Mouse (Mus musculus): ENCODE measurements around the gene Otulinl. TPM values are rescaled to one million over a fixed set of nuclear protein-coding genes. Genes with fewer than 3 reads are reported as not detected.

The Otulinl gene
- polyA plus RNA-seq, 1 experiment from 2014 or later: 16.2 TPM

DNA sequence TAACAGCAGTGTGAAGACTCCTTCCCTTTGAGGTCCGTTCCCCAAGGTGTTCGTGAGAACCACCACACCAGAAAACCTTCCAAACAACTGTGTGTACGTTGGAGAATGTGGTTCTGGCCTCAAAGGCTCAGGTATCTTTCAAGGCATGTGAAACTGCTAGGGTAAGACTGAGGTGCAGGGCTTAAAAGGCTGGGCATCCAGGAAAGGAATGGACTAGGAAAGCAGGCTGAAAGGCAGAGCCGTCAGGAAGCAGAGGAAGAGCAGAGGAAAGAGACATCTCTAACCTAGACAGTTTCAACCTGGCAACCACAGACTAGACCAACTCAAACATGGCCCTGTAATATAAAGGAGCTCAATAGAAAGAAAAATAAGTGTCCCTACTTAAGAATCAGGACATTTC is 52.3 kb downstream of the Otulinl start:
- no peak overlapping the region for H3K4me3 ChIP-seq (ENCODE audit: low read length)
- 88% methylated on average over 4 of the region's 4 CpGs for WGBS
- no peaks in the 10 kb centered on the region for H3K9me3 ChIP-seq (ENCODE audit: control insufficient read depth, low read length)
- no peaks in the 10 kb centered on the region for H3K27me3 ChIP-seq (replicated peaks; ENCODE audit: control insufficient read depth, insufficient read depth, low read length)
- H3K36me3 ChIP-seq (ENCODE audit: control insufficient read depth, insufficient read depth, low read length): no peaks in the 10 kb centered on the region
- peaks cover 13% of the 10 kb centered on the region for H3K4me1 ChIP-seq (ENCODE audit: control insufficient read depth, insufficient read depth, low read depth, low read length)
- peak overlapping the region; percentile 65; the same call in 1 of the 2 replicates for H3K4me2 ChIP-seq (ENCODE audit: low read length)
- H3K27ac ChIP-seq (ENCODE audit: low read depth, low read length): no peak overlapping the region
- ATAC-seq: no peak
- no peak overlapping the region; the same call in 1 of the 2 replicates for H3K9ac ChIP-seq (ENCODE audit: low read depth, low read length)

DNA sequence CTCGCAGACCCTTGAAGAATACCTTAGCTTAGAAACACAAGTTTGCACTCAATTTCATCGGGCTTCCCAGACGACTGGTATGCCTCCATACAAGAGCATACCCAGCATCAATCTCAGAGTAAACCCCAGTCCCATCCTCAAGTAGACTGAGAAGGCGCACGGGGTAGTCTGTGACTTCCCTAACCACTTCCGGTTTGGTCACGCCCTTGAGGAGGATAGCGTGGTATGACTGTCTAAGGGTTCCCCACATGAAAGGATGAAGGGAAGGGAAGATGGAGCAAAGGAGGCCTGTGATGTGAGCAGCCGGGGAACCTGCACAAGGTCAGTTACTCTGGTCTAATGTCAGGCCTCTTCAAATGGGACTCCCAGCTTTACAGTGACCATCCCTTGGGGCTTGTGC is 53.6 kb downstream of the Otulinl start:
- Histone ChIP-seq H3K4me1 (ENCODE audit: control insufficient read depth, insufficient read depth, low read depth, low read length) (peaks cover 13% of the 10 kb centered on the region), H3K4me2 (ENCODE audit: low read length) (no peak overlapping the region), H3K27ac (ENCODE audit: low read depth, low read length) (no peak overlapping the region), H3K9ac (ENCODE audit: low read depth, low read length) (no peak overlapping the region), H3K4me3 (ENCODE audit: low read length) (no peak overlapping the region), H3K36me3 (ENCODE audit: control insufficient read depth, insufficient read depth, low read length) (peaks cover 6% of the 10 kb centered on the region; the same call in 1 of the 2 replicates), H3K27me3 (replicated peaks; ENCODE audit: control insufficient read depth, insufficient read depth, low read length) (no peaks in the 10 kb centered on the region), H3K9me3 (ENCODE audit: control insufficient read depth, low read length) (no peaks in the 10 kb centered on the region)
- WGBS: 92% methylated on average over 9 of the region's 9 CpGs
- no peak for ATAC-seq

DNA sequence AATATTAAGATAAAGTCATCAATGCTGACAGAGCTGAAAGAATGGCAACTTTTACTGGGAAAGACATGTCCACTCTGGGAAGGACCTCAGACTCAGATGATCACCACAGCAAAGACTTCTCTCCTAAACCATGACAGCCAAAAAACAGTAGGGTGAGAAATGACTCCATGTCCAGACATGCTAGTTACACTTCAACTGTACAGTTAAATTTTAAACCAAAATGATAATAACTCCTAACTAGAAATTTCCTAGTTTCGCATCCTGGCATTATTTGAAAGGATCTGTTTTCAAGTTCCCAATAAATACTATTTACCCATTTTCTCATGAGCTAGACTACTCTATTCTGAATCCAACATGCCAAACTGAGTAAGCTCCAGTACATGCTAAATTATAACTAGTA is 55.1 kb downstream of the Otulinl start:
- no peak overlapping the region for H3K4me2 ChIP-seq (ENCODE audit: low read length)
- peaks cover 13% of the 10 kb centered on the region for H3K4me1 ChIP-seq (ENCODE audit: control insufficient read depth, insufficient read depth, low read depth, low read length)
- no peaks in the 10 kb centered on the region for H3K27me3 ChIP-seq (replicated peaks; ENCODE audit: control insufficient read depth, insufficient read depth, low read length)
- H3K4me3 ChIP-seq (ENCODE audit: low read length): no peak overlapping the region
- no peaks in the 10 kb centered on the region for H3K9me3 ChIP-seq (ENCODE audit: control insufficient read depth, low read length)
- H3K27ac ChIP-seq (ENCODE audit: low read depth, low read length): no peak overlapping the region
- WGBS: 98% methylated on average over 1 of the region's 1 CpGs
- H3K9ac ChIP-seq (ENCODE audit: low read depth, low read length): no peak overlapping the region
- H3K36me3 ChIP-seq (ENCODE audit: control insufficient read depth, insufficient read depth, low read length): peaks cover 6% of the 10 kb centered on the region; the same call in 1 of the 2 replicates
- ATAC-seq: no peak

DNA sequence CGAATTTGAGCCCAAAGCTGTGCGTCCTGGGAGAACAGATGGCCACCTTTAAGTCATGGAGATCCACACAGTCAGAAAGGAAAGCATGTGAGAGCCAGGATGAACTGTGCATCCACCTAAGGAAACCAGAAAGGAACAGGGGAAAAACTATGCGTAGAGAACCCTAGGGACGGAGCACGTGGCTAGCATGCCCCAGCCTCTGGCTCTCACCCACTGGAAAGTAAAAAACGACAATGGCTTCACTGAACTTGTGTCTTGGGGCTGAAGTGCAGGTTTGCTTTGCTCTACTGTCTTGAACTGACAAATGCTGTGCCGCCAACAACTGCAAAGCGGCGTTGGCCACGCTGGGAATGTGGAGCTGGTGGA is 55.5 kb downstream of the Otulinl start:
- WGBS: 84% methylated on average over 10 of the region's 10 CpGs
- H3K4me1 ChIP-seq (ENCODE audit: control insufficient read depth, insufficient read depth, low read depth, low read length): peaks cover 13% of the 10 kb centered on the region
- H3K9me3 ChIP-seq (ENCODE audit: control insufficient read depth, low read length): no peaks in the 10 kb centered on the region
- no peak overlapping the region for H3K27ac ChIP-seq (ENCODE audit: low read depth, low read length)
- H3K9ac ChIP-seq (ENCODE audit: low read depth, low read length): no peak overlapping the region
- H3K4me2 ChIP-seq (ENCODE audit: low read length): no peak overlapping the region
- no peak for ATAC-seq
- H3K4me3 ChIP-seq (ENCODE audit: low read length): no peak overlapping the region
- H3K36me3 ChIP-seq (ENCODE audit: control insufficient read depth, insufficient read depth, low read length): peaks cover 6% of the 10 kb centered on the region; the same call in 1 of the 2 replicates
- no peaks in the 10 kb centered on the region for H3K27me3 ChIP-seq (replicated peaks; ENCODE audit: control insufficient read depth, insufficient read depth, low read length)

DNA sequence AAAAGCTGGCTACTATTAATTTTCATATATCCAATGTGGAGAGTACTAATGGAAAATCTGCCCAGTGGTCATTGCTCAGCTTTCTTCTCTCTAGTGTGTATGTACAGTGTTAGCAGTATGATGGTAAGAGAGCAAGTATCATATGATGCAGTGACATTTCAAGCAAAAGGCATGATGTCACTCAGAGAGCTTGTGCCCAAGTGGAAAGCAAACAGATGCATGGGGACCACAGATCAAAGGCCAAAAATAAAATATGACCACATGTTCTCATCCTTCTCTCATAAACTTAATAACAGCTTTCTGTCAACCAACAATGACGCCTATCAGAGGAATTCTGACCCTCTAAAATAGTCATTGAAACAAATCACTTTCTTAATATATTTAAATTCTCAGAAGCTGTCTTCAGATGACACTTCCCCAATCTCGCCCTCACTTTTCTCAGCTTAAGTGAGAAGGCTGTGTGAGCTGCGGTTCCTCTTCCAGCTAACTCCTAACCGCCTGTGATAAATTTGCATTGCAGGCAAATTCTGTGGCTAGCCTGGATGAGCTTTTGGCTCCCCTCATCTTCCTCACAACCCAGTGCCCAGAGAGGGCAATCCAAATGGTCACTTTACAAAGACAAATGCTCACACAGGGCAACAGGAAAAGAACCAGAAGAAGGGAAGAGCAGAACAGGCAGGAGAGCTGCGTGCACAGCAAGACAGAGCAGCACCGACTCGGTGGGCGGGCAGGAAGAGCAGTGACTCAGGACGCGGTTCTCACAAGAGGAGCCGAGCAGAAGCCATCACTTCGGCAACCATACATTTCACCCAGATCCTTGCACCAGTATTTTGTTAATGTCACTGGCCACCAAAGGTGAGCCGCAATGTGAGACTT is 56.1 kb downstream of the Otulinl start:
- H3K36me3 ChIP-seq (ENCODE audit: control insufficient read depth, insufficient read depth, low read length): peaks cover 6% of the 10 kb centered on the region; the same call in 1 of the 2 replicates
- WGBS: 94% methylated on average over 13 of the region's 13 CpGs

DNA sequence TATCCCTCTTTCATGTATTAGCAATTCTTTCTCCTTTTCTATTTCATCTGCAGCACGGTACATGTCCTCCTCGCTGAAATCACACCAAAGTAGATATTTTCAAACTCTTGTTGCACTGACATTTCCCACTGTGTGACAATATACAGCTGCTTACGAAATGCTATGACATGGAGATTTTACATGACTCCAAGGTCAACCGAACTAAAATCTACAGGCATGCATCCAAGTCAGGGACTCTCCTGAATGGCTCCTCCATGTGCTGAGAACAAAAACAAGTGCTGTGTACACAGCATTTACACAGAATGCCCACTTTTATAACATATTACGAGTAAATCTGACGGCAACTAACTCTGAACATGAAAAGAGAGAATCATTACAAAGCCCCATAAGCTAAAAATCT is 58.1 kb downstream of the Otulinl start:
- Histone ChIP-seq H3K36me3 (ENCODE audit: control insufficient read depth, insufficient read depth, low read length) (peaks cover 10% of the 10 kb centered on the region), H3K9ac (ENCODE audit: low read depth, low read length) (no peak overlapping the region), H3K4me2 (ENCODE audit: low read length) (no peak overlapping the region), H3K4me3 (ENCODE audit: low read length) (no peak overlapping the region), H3K27ac (ENCODE audit: low read depth, low read length) (no peak overlapping the region), H3K9me3 (ENCODE audit: control insufficient read depth, low read length) (no peaks in the 10 kb centered on the region), H3K4me1 (ENCODE audit: control insufficient read depth, insufficient read depth, low read depth, low read length) (no peaks in the 10 kb centered on the region), H3K27me3 (replicated peaks; ENCODE audit: control insufficient read depth, insufficient read depth, low read length) (no peaks in the 10 kb centered on the region)
- 89% methylated on average over 6 of the region's 6 CpGs for WGBS
- ATAC-seq: no peak

More for the DNA sequence above, 56.1 kb downstream of the Otulinl start:
- Histone ChIP-seq H3K4me3 (ENCODE audit: low read length) (no peak overlapping the region), H3K4me2 (ENCODE audit: low read length) (no peak overlapping the region), H3K27ac (ENCODE audit: low read depth, low read length) (no peak overlapping the region), H3K4me1 (ENCODE audit: control insufficient read depth, insufficient read depth, low read depth, low read length) (peaks cover 13% of the 10 kb centered on the region), H3K9ac (ENCODE audit: low read depth, low read length) (no peak overlapping the region), H3K27me3 (replicated peaks; ENCODE audit: control insufficient read depth, insufficient read depth, low read length) (no peaks in the 10 kb centered on the region), H3K9me3 (ENCODE audit: control insufficient read depth, low read length) (no peaks in the 10 kb centered on the region)
- no peak for ATAC-seq

DNA sequence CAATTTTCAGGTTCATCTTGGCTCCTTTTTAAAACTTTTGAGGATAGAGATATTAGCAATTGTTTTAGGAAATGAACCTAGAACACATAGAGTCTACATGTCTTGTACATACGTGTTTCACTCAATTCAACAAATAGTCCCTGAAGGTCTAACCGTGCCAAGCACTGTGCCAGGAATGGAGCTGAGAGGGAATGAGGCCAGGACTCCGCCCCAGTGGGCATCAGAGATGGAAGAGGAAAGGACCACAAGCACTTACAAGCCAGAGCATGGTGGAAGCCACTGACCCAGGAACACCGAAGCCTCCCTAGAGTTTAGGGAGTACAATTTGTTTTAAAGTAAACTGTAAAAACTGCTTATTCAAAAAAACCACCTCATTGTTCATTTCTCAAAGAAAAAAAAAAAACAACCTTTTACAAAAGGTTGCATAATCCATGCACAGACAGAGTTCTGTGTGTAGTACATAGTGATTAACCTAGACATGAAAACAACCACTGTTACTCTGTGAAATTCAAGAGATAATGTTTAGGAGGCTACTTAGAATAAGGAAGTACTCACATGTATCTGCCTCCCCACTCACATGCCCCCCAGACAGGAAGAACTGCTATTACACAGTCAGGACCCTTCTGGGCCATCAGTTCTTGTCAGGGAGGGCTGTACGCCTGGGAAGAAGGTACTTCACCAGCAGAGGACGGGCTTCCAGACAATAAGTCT is 60.7 kb downstream of the Otulinl start:
- Histone ChIP-seq H3K4me1 (ENCODE audit: control insufficient read depth, insufficient read depth, low read depth, low read length) (no peaks in the 10 kb centered on the region), H3K9me3 (ENCODE audit: control insufficient read depth, low read length) (no peaks in the 10 kb centered on the region), H3K36me3 (ENCODE audit: control insufficient read depth, insufficient read depth, low read length) (peaks cover 10% of the 10 kb centered on the region), H3K4me3 (ENCODE audit: low read length) (no peak overlapping the region), H3K27me3 (replicated peaks; ENCODE audit: control insufficient read depth, insufficient read depth, low read length) (no peaks in the 10 kb centered on the region), H3K4me2 (ENCODE audit: low read length) (no peak overlapping the region), H3K27ac (ENCODE audit: low read depth, low read length) (no peak overlapping the region), H3K9ac (ENCODE audit: low read depth, low read length) (no peak overlapping the region)
- 85% methylated on average over 6 of the region's 6 CpGs for WGBS
- no peak for ATAC-seq

DNA sequence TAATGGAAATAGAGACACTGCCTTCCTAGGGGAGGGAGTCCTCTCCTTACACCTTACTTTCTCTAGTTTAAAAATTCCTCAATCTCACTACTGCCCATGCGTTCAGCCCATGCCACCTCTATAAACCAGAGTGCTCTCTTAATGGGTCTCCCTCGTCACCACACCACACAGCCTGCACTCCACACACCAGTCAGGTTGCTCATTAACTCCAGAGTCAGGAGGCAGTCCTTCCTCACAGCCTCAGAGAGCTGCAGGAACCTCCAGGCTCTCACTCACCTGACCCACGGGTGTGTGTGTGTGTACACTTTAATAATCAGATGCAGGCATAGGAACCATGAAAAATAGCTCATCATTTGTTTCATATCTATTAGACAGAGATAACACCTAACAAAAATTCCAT is 61.7 kb downstream of the Otulinl start:
- Histone ChIP-seq H3K4me1 (ENCODE audit: control insufficient read depth, insufficient read depth, low read depth, low read length) (no peaks in the 10 kb centered on the region), H3K9ac (ENCODE audit: low read depth, low read length) (no peak overlapping the region), H3K36me3 (ENCODE audit: control insufficient read depth, insufficient read depth, low read length) (peaks cover 13% of the 10 kb centered on the region), H3K27me3 (replicated peaks; ENCODE audit: control insufficient read depth, insufficient read depth, low read length) (no peaks in the 10 kb centered on the region), H3K4me3 (ENCODE audit: low read length) (no peak overlapping the region), H3K27ac (ENCODE audit: low read depth, low read length) (no peak overlapping the region), H3K9me3 (ENCODE audit: control insufficient read depth, low read length) (no peaks in the 10 kb centered on the region), H3K4me2 (ENCODE audit: low read length) (no peak overlapping the region)
- ATAC-seq: no peak
- 80% methylated on average over 3 of the region's 3 CpGs for WGBS

DNA sequence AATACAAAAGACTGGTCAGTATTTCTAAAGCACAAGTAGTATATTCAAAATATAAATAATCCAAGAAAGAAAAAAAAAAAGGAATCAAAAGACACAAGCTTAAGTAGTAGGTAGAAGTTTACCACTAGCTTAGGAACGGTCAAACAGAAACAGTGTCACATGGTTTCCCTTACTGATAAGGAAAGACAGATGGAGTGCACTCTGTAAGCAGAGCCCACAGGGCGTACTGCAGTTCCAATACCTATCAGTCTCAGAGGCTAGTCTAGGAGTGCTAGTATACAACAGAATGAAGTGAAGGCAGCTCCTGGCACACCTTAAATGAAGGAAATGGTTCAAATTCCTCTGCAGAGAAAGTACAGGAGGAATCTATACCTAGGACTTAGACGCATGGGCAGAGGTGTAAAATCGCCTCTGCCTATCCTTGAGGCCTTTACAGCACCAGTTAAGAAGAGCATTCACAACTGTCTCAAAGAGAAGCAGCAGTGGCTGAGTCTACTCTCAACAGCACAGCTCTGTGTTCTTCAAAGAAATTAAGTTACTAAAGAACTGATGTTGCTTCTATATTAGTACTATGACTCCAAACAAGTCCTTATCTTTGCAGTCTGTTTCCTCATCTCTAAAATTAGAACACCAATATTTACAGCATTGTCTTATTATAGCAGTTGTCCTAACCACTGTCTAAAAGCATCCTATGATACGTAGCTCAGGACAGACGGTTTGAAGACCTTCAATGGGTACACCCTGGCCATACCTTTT is 62.4 kb downstream of the Otulinl start:
- H3K36me3 ChIP-seq (ENCODE audit: control insufficient read depth, insufficient read depth, low read length): peaks cover 15% of the 10 kb centered on the region
- 90% methylated on average over 6 of the region's 6 CpGs for WGBS

More for the DNA sequence above, 62.4 kb downstream of the Otulinl start:
- no peak for ATAC-seq
- Histone ChIP-seq H3K27me3 (replicated peaks; ENCODE audit: control insufficient read depth, insufficient read depth, low read length) (no peaks in the 10 kb centered on the region), H3K9me3 (ENCODE audit: control insufficient read depth, low read length) (no peaks in the 10 kb centered on the region), H3K4me1 (ENCODE audit: control insufficient read depth, insufficient read depth, low read depth, low read length) (no peaks in the 10 kb centered on the region), H3K4me3 (ENCODE audit: low read length) (no peak overlapping the region), H3K27ac (ENCODE audit: low read depth, low read length) (no peak overlapping the region), H3K9ac (ENCODE audit: low read depth, low read length) (no peak overlapping the region), H3K4me2 (ENCODE audit: low read length) (no peak overlapping the region)

Measured in hindbrain, embryonic 16.5 days (tissue).